8 mouse cellular contexts compared by ENCODE assay signal in genomic region chr11:118418834-118419504, GRCm38 (mm10). TPM values are rescaled to one million over a fixed set of nuclear protein-coding genes. Genes with fewer than 3 reads are reported as not detected.
DNase-seq lines count a peak whose midpoint lies in the region; ATAC-seq and TF ChIP-seq lines count a peak whose summit lies in the region.

Gene Cant1 (minus strand): TSS chr11:118419086.

- peak within 1 kb of the TSS; percentile 85 for H3K4me3 ChIP-seq in bone marrow, adult 2 months (replicated peaks; ENCODE audit: control insufficient read depth, low read depth, low read length)
- H3K4me3 ChIP-seq in embryonic facial prominence, embryonic 15.5 days (replicated peaks): peak within 1 kb of the TSS; percentile 95
- H3K4me3 ChIP-seq in limb, embryonic 14.5 days (replicated peaks; ENCODE audit: low read length): peak within 1 kb of the TSS; percentile 91
- H3K4me3 ChIP-seq in midbrain, postnatal 0 days (ENCODE audit: low read depth, low read length): peak within 1 kb of the TSS; percentile 85

- H3K27me3 ChIP-seq in embryonic facial prominence, embryonic 15.5 days: no peaks in the 10 kb centered on the region
- H3K27me3 ChIP-seq in limb, embryonic 14.5 days (ENCODE audit: control insufficient read depth, insufficient read depth, low read length): no peaks in the 10 kb centered on the region
- H3K27me3 ChIP-seq in midbrain, postnatal 0 days (ENCODE audit: insufficient read depth, low read length): no peaks in the 10 kb centered on the region

- peak; percentile 83; the same call in 1 of the 2 replicates for TF ChIP-seq POLR2A in bone marrow, adult 2 months (IDR thresholded peaks at IDR 0.05; ENCODE audit: borderline replicate concordance, control insufficient read depth, low read depth, low read length)
- peak; percentile 79; the same call in 1 of the 2 replicates for TF ChIP-seq POLR2A in limb, embryonic 14.5 days (IDR thresholded peaks at IDR 0.05; ENCODE audit: borderline replicate concordance, extremely low read depth, insufficient read depth, insufficient read length)

- under 1% methylated on average over 50 of the region's 50 CpGs for WGBS in bone marrow, adult 2 months
- WGBS in embryonic facial prominence, embryonic 15.5 days: under 1% methylated on average over 50 of the region's 50 CpGs
- under 1% methylated on average over 41 of the region's 50 CpGs for WGBS in limb, embryonic 14.5 days
- under 1% methylated on average over 40 of the region's 50 CpGs for WGBS in midbrain, postnatal 0 days

- peak; percentile 94 for ATAC-seq in embryonic facial prominence, embryonic 15.5 days (ENCODE audit: insufficient number of reproducible peaks, low FRiP score, low TSS enrichment, low read depth)
- ATAC-seq in limb, embryonic 14.5 days (ENCODE audit: low FRiP score, low read depth): peak; percentile 95
- peak; percentile 92 for ATAC-seq in midbrain, postnatal 0 days (ENCODE audit: low FRiP score)

- H3K36me3 ChIP-seq in embryonic facial prominence, embryonic 15.5 days: peaks cover 23% of the 10 kb centered on the region
- H3K36me3 ChIP-seq in limb, embryonic 14.5 days (ENCODE audit: control insufficient read depth, insufficient read depth, low read length): peaks cover 24% of the 10 kb centered on the region
- H3K36me3 ChIP-seq in midbrain, postnatal 0 days (ENCODE audit: insufficient read depth, low read length): 0 out of 2 replicates have a peak, but pooled peaks cover 8% of the 10 kb centered on the region

- H3K27ac ChIP-seq in bone marrow, adult 2 months (ENCODE audit: control insufficient read depth, insufficient read depth, low read depth, low read length, poor library complexity): peak within 1 kb of the TSS; percentile 88
- H3K27ac ChIP-seq in embryonic facial prominence, embryonic 15.5 days (replicated peaks): peak within 1 kb of the TSS; percentile 80
- H3K27ac ChIP-seq in limb, embryonic 14.5 days (replicated peaks; ENCODE audit: low read depth, low read length): peak within 1 kb of the TSS; percentile 59
- H3K27ac ChIP-seq in midbrain, postnatal 0 days (ENCODE audit: low read depth, low read length): peak within 1 kb of the TSS; percentile 70

- H3K9me3 ChIP-seq in embryonic facial prominence, embryonic 15.5 days (replicated peaks): no peaks in the 10 kb centered on the region
- no peaks in the 10 kb centered on the region for H3K9me3 ChIP-seq in limb, embryonic 14.5 days (ENCODE audit: control insufficient read depth, low read length)
- H3K9me3 ChIP-seq in midbrain, postnatal 0 days (ENCODE audit: low read length): no peaks in the 10 kb centered on the region

- TF ChIP-seq CTCF in bone marrow, adult 2 months (IDR thresholded peaks at IDR 0.05; ENCODE audit: control insufficient read depth, insufficient read depth, low read length): no peak
- no peak for TF ChIP-seq CTCF in midbrain, postnatal 0 days (IDR thresholded peaks at IDR 0.05)

- peak within 1 kb of the TSS; percentile 77 for H3K4me2 ChIP-seq in embryonic facial prominence, embryonic 15.5 days (replicated peaks)
- H3K4me2 ChIP-seq in limb, embryonic 14.5 days (replicated peaks; ENCODE audit: low read depth, low read length, severe bottlenecking): peak within 1 kb of the TSS; percentile 90
- H3K4me2 ChIP-seq in midbrain, postnatal 0 days (ENCODE audit: low read depth, low read length, poor library complexity, severe bottlenecking): peak within 1 kb of the TSS; percentile 93

- H3K9ac ChIP-seq in embryonic facial prominence, embryonic 15.5 days: peak within 1 kb of the TSS; percentile 97
- peak within 1 kb of the TSS; percentile 92 for H3K9ac ChIP-seq in limb, embryonic 14.5 days (ENCODE audit: low read depth, low read length, severe bottlenecking)
- H3K9ac ChIP-seq in midbrain, postnatal 0 days (replicated peaks; ENCODE audit: low read length, poor library complexity, severe bottlenecking): peak within 1 kb of the TSS; percentile 96

- peaks cover 6% of the 10 kb centered on the region for H3K4me1 ChIP-seq in bone marrow, adult 2 months (ENCODE audit: control insufficient read depth, insufficient read depth, low read length)
- H3K4me1 ChIP-seq in embryonic facial prominence, embryonic 15.5 days: peaks cover 40% of the 10 kb centered on the region
- H3K4me1 ChIP-seq in limb, embryonic 14.5 days (ENCODE audit: control insufficient read depth, insufficient read depth, low read length): peaks cover 22% of the 10 kb centered on the region
- H3K4me1 ChIP-seq in midbrain, postnatal 0 days (ENCODE audit: insufficient read depth, low read length): peaks cover 13% of the 10 kb centered on the region

- DNase-seq in 416B (ENCODE audit: low read depth): peak; percentile 99
- peak; percentile 98 for DNase-seq in heart, adult 8-10 months (ENCODE audit: low spot score)
- DNase-seq in kidney, adult 9 months: peak; percentile 99
- DNase-seq in limb, embryonic 14.5 days (ENCODE audit: low spot score): peak; percentile 98
- peak; percentile 99 for DNase-seq in midbrain, postnatal 0 days (ENCODE audit: low spot score)
- DNase-seq in spleen, postnatal 14 days (ENCODE audit: low spot score in 2 of 2): peak; percentile 93 to 94

RNA-seq across cellular contexts. Expression of gene Cant1, which starts in this region (rescaled TPM):
- 8.3 and 14.6 TPM in 2 replicates for polyA plus RNA-seq in bone marrow, adult 2 months (2011; ENCODE audit: insufficient read depth, insufficient read length, low replicate concordance, missing spikeins)
- polyA plus RNA-seq in embryonic facial prominence, embryonic 15.5 days (2015; fragmentation: Nextera tagmentation; extraction: Ambion mirVana): 34.2 and 38.0 TPM in 2 replicates
- 10 to 100 TPM; 16.4 to 19.2 (median 16.8) TPM for total RNA-seq in heart, adult 8-10 months (2022)
- 47.7 and 61.8 TPM in 2 replicates for polyA plus RNA-seq in limb, embryonic 14.5 days (2012; rRNA removed)
- 29.3 and 35.3 TPM in 2 replicates for polyA plus RNA-seq in limb, embryonic 14.5 days (2014; fragmentation: Nextera tagmentation; extraction: Ambion mirVana)
- total RNA-seq in midbrain, postnatal 0 days (2014; rRNA removed): 51.5 and 55.3 TPM in 2 replicates
- 30.0 and 32.2 TPM in 2 replicates for polyA plus RNA-seq in midbrain, postnatal 0 days (2015; fragmentation: Nextera tagmentation; extraction: Ambion mirVana)

Comparison
In these comparisons a context has a peak if more than half of its experiments do, and no peak if none do; other contexts are left out.
1. Peak in every context shown above with its lines: DNase-seq, ATAC-seq, H3K4me3 ChIP-seq and H3K27ac ChIP-seq.